Mouse (Mus musculus) thymus, postnatal 10 days (tissue): Measurements from ENCODE around the gene Lrrc29.
"Not testable (repeated sequence)": the region's sequence is repeated elsewhere in the genome, so short reads cannot be mapped to it uniquely, and the experiment has no call there.

Source experiments
- DNase-seq, 2 experiments: peaks; one replicate each; pipeline ENCODE4 v3.0.0; 2021; ENCODE audit warnings: low spot score in 2 of 2

Gene Lrrc29

DNA sequence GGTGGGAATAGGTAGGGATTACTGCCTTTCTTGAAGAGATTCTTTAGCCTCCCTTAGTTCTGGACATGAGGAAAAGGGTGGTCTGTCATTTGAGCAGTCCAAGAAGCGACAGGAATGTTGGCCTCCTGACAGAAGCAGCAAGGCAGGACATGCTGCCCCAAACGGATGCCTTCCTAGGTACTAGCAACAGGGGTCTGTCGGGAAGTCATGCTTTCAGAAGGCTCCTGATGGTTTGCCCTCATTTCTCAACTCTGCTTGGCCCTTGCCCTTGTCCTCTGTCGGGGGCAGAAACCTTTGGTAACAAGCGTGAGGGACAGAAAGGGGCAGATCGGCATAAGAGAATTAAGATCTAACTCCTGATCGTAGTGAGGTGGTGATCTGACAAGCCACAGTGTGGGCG is 16.0 kb downstream of the Lrrc29 start:
- DNase-seq, result no peak

DNA sequence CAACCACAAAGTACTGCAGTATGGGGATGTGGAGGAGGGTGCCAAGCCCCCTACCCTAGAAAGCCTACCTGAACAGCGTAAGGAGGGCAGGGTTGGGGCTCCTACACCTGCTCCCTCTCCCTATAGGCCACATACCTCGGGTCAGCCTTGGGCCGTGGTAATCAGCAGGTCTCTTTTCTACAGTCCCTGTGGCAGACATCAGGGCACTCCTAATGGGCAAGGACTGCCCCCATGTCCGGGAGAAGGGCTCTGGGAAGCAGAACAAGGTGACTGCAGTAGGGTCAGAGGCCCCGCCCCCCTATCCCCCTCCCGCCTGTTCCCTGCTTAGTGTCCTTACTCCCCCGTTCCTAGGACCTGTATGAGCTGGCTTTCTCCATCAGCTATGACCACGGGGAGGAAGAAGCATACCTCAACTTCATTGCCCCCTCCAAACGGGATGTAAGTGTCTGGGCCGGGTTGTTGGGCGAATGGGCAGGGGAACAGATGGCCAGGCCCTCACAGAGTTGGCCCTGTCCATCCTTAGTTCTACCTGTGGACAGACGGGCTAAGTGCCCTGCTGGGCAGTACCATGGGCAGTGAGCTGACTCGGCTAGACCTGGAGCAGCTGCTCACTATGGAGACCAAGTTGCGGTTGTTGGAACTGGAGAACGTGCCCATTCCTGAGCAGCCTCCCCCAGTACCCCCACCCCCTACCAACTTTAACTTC is 16.8 kb downstream of the Lrrc29 start:
- DNase-seq, result no peak

DNA sequence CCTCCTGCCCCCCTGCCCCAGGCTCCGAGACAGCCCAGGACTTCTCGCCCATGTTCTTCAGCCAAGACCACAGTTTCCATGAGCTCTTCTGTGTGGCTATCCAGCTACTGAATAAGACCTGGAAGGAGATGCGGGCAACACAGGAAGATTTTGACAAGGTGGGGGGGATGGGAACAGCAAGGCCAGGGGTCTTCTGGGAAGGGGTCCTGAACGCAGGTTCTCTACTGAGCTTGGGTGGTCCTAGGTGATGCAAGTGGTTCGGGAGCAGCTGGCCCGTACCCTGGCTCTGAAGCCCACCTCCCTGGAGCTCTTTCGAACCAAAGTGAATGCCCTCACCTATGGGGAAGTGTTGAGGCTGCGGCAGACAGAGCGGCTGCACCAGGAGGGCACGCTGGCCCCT is 17.6 kb downstream of the Lrrc29 start:
- no peak for DNase-seq

DNA sequence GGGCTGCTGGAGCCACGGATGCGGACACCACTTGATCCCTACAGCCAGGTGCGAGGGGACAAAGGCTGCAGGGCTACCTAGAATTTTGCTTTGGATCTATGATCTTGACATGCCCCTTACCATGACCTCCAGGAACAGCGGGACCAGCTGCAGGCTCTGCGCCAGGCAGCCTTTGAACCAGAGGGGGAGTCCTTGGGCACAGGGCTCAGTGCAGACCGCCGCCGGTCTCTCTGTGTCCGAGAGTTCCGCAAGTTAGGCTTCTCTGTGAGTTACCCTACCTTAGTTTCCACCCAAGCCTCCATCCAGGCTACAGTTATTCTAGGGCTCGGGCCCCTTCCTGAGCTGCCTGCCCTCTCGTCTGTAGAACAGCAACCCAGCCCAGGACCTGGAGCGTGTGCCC is 18.4 kb downstream of the Lrrc29 start:
- no peak for DNase-seq

DNA sequence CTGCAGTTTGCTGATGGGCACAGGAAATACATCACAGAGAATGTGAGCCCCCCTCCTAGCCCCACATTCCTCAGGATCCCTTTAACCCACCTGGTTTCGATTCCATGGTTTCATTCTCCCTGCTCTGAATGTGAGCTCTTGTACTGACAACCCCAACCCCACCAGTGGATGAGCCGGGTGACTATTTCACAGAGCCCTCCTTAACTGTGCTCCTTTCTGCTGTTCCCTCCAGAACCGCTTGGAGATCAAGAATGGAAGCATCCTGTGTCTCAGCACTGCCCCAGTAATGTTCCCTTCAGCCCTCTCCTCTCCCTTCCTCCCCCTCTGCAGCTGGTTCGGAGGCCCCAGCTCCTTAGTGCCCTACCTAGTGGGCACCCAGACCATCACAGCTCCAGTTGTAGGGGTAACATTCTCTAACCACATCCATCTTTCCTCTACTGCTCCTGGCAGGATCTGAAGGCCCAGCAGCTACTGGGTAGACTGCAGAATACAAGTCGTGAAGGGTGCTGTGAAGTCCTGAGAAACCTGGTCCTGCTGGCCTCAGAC is 19.9 kb downstream of the Lrrc29 start:
- no peak for DNase-seq

DNA sequence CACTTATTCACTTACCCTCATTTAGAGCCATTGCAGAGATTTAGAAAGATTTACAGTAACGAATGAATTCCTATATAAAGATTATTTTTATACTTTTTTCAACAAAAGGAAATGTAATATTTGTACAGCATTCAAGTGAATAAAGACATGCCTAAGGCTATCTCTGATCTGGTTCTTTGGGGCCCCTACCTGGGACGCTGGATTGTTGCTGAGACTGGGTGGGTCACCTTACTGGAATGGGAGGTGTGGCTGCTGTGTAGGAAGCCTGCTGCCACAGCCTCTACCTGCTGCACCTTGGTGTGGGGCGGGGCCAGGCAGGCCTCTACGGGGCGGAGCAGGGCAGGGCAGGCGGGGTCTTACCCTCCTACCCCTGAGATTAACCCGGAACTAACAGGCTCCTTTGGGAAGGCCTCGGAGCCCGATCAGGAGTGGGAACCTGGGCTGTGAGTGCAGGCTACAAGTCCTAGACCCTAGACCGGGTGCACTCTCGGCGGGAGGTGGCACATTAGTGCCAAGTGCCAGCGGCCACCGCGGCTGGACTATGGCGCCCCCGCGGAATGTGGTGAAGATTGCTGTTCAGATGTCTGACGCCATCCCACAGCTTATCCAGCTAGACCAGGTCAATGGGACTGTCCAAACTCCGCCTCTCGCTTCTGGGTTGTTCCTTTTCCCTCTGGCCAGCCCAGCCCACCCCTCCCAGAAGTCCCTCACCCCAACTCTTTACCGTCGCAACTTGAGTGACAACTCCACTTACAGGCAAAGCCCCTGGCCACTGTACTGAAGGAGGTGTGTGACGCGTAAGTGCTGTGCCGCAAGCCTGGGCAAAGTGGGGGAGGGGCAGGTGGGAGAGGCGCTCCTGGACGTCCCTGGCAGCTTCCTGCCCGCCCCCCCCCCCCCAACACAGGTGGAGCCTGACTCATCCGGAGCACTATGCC is 20.6 kb downstream of the Lrrc29 start, which contains the start of gene Elmo3:
Gene Elmo3, plus strand, starts transcription at position 391 of the 935 bp plus-strand sequence.
- DNase-seq, result peak; percentile 47 to 60

DNA sequence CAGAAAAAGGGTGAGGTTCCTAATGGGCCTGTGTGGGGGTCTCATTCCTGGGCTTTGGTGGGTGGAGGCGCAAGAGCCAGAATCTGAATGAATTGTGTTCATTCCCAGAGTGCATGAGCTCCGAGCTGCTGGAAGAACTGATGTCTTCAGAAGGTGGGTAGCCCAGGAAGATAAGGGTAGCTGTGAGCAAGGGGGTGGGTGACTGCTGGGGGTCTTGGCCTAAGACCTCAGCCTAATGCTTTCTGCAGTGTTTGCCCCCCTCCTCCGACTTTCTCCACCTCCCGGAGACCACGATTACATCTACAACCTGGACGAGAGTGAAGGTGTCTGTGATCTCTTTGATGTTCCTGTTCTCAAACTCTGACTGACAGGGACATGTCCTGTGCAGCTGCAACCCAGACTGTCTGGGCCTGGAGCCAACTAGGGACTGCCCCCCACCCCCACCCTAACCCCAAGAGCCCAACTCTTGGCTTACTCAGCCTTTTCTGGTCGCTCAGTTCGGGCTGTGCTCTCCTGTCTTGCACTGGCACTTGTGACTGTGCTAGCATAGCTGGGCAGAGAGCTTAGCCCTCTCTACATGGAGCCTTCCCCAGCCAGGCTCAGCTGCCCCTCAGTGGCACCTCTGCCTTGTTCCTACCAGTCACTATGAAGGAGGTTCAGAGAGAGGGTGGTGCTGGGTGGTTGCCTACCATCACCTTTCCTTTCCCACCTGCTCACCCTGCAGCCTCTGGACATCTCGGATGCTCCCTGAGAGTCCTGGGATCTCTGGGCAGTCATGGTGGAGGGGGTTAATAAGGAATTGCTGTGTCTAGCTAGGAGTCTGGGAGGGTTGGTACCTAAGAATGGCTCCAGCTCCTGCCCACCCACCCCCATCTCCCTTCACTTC is 21.5 kb downstream of the Lrrc29 start:
- DNase-seq, result no peak

DNA sequence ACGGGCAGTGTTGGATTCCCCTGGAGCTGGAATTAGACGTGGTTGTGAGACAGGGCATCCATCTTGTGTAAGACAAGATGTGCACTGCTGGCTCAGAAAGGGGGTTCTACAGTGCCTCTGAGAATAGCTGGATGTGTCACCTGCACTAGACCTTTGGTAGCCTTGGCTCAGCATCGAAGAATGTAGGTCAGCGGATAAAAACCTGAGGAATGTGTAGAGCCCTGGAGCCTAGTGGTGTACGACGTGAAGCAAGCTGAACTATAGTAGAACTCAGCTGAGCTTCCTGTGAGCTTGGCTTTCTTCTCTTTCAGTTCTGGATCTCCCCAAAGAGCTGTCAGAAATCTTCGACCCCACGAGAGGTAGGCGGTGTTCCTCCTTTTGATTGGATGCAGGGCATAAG is 22.2 kb downstream of the Lrrc29 start:
- DNase-seq, result no peak

DNA sequence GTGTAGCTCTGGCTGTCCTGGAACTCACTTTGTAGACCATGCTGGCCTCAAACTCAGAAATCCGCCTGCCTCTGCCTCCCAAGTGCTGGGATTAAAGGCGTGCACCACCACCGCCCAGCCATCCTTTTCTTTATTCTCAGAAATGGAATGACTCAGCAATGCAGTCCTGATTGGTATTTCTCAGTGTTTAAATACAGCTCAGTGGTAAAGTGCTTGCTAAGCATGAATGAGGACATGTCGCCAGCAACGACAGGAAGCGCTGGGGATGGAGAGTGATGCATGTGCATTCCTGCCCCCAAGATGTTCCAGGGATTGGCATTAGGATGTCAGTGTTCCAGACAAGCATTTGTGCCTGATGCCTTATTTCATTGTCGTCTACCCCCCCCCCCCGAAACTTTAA is 22.7 kb downstream of the Lrrc29 start:
- no peak for DNase-seq

DNA sequence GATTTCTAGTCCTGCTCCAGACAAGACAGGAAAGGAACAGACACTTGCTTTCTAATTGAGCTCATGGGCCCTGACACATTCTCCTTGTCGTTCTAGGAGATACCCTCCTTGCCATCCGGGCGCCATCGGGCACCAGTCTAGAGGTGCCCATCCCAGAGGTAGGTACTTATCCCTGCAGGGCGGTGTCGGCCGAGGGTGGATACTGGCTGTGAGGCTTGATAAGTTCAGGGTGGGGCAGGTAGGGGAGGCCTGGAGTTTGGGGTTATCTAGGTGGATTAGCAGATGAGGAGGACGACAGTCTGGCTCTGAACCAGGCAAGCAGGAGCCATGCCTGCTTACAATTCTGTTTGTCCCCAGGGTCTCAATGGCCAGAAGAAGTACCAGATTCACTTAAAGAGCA is 26.1 kb downstream of the Lrrc29 start:
- DNase-seq, result no peak

DNA sequence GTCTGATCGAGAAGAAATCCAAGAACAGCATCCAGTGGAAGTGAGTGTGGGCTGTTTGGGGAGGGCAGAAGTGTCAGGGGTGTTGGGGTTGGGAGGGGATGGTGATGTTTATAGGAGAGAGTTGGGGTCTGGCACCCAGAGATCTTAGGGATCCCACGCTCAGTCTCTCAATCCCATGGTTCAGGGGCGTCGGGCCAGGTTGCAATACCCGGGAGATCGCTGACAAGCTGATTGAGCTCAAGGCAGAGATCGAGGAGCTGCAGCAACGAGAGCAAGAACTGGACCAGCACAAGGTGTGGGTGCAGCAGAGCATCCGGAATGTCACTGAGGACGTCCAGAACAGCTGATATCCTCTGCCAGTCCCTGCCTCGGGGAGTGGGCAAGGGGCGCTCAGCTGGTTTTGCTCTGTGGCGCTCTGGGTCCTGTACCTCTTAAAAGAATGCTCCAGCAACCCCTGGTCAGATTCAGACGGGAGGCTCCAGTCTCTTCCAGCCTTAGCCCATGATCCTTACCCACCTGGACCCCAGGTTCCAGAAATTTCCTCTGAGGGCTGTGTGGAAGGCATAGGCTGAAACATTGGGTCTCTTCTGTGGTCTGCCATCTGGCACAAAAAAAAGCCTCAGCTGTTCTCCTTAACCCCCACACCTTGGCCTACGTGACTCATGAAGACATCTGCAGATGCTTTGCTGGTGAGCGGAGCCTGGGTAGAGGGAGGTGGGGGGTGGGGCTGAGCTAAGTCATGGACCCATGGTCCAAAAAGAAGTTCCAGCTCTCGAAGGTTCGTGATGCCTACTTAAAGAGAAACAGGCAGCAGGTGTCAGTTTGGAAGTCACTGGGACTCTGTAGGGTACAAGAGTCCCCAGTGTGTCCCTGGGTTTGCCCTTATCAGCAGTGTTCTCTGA is 27.5 kb downstream of the Lrrc29 start:
- DNase-seq, result peak; percentile 49 to 58

DNA sequence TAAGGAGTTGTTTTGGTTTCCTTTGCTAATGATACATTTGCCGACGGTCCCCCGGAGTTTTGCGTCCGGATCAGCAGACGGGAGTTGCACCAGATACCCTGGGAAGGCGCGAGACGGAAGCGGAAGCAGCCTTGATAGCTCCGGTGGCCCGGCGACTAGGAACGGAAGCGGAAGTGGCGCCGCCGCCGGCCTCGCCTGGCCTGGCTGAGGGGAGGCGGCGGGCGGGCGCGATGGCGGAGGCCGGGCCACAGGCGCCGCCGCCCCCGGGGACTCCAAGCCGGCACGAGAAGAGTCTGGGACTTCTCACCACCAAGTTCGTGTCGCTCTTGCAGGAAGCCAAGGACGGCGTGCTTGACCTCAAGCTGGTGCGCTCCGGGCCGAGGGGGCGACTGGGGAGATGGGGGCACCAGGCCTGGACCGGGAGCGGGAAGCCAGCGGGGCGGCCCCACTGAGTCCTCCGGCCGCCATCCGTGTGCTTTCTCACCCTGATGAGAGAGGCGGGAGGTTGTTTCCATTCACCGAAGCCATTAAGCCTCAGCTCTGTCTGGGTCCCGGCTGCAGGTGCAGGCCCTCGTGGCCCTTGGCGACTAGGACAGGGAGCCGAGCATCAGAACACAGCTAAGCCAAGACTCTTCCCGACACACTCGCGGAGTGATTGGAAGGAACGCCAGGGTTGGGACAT is 28.4 kb downstream of the Lrrc29 start, which contains the start of gene E2f4:
Gene E2f4, plus strand, starts transcription at position 153 of the 682 bp plus-strand sequence.
- DNase-seq, result peak; percentile 82 to 88

DNA sequence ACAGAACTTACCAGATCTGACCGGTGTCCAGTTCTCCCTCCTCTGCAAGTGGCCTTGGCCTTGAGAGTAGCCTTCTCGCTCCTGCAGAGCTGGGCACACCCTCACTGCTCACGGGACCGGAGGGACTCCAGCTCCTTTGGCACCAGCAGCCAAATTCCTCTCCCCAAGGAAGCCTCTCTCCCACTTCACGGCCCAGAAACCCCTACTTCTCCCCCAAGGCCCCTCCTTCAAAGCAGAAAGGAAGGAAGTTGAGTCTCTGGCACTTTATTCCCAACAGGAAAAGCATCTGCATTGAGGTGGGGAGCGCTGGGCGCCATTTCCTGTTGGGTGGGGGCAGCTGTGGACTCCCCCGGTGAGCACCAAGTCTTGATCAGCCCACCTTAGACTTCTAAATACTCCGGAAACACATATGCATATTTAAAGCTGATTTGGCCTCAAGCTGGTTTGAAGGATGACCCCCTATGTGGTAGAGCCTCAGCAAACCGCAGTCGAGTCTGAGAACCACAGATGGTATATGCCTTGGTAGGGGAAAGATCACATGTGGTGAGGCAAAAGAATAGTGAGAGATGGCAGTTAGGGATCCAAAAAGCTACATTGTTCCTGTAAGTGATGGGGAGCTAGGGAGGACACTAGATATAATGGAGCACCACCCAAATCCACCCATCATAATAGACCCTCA is 30.0 kb downstream of the Lrrc29 start, which contains the start of gene Exoc3l:
Gene Exoc3l, minus strand, starts transcription at position 207 of the 679 bp plus-strand sequence.
- no peak for DNase-seq

DNA sequence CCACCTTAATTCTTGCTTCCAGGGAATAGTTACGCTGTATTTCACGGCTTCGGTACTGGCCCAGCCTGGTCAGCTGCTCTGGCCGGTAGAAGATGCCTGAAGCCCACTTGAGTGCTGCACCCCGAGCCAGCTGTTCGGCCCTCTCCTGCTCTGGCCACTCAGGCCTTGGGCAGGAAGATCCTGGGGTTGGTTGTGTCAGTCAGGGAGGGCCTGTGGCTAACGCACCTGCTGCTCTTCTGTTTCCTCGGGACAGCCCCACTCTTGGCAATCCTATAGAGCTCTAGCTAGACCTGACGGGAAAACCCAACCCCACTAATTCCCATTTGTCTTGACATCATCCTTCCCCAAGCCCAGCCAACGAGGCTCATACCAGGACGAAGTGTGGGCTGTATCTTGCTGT is 30.8 kb downstream of the Lrrc29 start:
- DNase-seq, result no peak

DNA sequence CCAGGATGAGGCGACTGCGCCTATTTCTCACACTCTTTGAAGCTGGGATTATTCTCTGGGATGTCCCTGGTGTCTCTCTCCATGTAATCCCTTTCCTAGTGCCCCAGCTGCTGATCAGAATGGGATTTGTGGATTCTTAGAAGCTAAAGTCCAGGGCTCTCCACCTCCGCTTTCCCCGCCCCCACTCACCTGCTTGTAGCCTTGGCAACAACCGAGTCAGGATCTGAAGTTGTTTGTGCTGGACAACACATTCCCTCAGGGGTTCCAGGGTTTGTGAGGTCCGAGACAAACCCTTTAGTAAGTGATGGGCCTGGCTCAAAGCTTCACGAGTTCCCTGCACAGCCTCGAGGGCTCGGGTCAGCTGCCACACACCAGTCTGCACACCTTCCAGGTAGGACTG is 31.3 kb downstream of the Lrrc29 start:
- no peak for DNase-seq

DNA sequence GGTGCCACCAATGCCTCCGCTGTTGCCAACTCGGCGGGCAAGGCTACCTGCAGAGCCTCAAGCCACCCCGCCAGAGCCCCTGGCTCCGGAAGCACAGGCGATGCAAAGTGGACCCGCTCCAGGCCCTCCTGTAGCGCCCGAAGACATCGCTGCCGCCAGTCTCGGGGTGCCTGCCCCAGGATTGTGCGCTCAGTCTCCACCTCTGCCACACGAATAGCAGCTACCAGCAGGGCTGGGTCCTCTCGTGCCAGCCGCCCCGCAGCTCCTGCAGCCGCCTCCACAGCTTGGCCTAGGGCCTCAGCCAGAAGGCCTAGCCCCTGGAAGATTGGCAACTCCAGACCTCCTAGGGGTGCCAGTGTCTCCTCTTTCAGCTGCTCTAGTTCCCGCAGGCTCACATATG is 32.7 kb downstream of the Lrrc29 start:
- DNase-seq, result no peak

DNA sequence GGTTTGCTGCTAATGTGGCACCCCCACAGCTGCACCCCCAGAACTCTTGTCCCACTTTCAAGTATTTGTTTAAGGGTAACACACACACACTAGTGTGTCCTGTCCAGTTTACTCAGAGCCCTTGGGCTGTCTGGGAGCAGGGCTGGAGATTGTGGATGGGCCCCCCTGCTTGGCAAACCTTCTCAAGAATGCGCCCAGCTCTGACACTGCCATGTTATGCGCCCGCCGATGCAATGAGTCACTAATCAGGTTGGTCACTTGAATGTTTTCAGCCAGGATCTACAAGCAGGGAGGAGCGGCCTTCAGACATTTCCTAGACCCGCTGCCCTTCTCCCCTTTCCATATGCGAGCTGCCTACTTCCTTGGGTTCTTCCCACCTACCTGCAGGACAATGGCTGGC is 33.6 kb downstream of the Lrrc29 start:
- no peak for DNase-seq

DNA sequence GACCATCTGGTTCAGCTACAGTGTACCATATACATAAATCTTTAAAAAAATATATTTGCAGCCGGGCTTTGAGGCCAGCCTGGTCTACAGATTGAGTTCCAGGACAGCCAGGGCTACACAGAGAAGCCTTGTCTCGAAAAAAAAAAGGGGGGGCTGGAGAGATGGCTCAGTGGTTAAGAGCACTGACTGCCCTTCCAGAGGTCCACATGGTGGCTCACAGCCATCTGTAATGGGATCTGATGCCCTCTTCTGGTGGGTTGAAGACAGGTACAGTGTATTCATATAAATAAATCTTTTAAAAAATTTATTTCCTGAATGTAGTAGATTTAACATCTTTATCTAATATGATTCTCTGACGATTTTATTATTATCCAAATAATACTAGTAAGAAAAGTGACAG is 34.3 kb downstream of the Lrrc29 start:
- DNase-seq, result not testable (repeated sequence)

DNA sequence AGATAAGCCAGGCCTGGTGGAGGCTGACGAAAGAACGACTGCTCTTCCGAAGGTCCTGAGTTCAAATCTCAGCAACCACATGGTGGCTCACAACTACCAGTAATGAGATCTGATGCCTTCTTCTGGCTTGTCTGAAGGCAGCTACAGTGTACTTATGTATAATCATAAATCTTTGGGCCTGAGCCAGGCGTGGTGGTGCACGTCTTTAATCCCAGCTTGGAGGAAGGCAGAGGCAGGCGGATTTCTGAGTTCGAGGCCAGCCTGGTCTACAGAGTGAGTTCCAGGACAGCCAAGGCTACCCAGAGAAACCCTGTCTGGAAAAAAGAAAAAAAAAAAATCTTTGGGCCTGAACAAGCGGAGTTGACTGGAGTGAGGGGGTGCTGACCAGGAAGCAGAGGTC is 34.7 kb downstream of the Lrrc29 start:
- DNase-seq, result not testable (repeated sequence)
